Mouse (Mus musculus) urinary bladder, adult 2 months (tissue): ENCODE results near the gene Zfp652. TPM values are rescaled to one million over a fixed set of nuclear protein-coding genes. Genes with fewer than 3 reads are reported as not detected.

Experiments
- DNase-seq: peaks from one replicate; pipeline ENCODE4 v3.0.0; 2022; ENCODE audit warnings: low spot score
- polyA plus RNA-seq: library from polyadenylated mRNA; depleted of rRNA; stranded (reverse); fragments of >200 nt; gene quantifications from 2 replicates; pipeline ENCODE4 v1.2.3, GENCODE M21; 2012

Zfp652 gene
- polyA plus RNA-seq, 1 experiment: 20.8 TPM

DNA sequence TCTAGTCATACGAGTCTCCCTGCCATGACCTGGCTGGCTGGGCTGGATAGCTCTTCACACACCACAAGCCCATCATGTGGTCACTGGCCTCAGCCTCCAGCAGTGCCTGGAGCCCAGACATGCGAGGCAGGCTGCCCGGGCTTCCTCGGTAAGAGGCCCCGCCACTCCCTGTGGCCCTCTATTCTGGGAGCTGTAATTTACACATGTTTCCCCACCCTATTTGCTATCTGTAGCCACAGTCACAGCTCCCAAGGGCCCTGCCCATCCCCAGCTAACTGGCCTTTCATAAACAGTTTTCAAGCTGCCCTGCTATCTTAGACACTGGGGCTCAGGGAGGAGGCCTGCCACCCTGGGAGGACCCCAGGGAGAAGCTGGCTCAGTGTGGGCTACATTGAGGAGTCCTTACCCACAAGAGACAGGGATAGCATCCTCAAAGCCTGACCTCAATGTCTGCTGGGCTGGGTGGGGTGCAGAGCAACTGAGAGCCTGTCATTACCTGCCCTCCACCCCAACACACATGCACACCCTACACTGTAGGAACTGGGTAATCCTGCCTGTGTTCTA lies 96.1 kb downstream of the Zfp652 start:
- DNase-seq: no peak

DNA sequence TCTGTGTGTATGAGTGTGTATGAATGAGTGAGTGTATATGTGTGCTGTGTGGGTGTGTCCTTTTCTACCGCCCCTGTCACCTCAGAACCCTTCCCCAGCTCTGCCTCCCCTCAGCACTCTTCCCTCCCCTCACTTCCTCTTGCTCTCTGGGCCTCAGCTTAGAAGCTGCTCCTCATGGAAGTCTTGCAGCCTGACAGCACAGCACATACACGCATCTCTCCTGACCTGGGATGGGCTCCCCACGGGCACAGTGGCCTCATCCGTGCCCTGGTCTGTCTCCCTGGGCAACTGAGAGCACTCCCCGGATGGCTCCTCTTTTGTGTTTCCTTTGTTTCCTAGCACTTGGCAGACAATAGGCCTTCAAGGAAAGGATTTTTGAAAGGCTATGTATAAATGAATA lies 97.1 kb downstream of the Zfp652 start:
- DNase-seq: no peak

GRCm38 (mm10) chr11:95810828-95811227 lies 98.4 kb downstream of the Zfp652 start:
- DNase-seq: no peak

GRCm38 (mm10) chr11:95811741-95812140 lies 99.3 kb downstream of the Zfp652 start:
- no peak for DNase-seq

DNA sequence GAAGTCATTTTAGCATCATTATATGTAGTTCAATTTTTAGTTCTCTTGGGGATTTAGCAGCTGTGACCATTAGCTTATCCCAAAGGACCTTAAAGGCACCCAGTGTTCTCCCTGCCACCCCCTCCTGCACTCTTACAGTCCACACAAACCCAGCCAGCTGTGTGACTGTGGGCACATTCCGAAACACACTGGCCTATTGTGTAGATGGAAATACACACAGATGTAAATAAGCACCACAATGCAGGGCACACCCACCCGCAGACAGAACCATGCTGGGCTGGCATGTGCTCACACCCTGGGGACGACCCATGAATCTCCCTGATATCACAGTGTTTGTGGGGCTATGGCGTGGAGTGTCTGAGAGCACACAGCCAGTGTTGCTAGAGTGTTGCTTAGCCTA lies 99.8 kb downstream of the Zfp652 start:
- DNase-seq: no peak

- no peak for DNase-seq
Observed at GRCm38 (mm10) chr11:95814101-95814500, 101.6 kb downstream of the Zfp652 start.

- DNase-seq: no peak
Observed at GRCm38 (mm10) chr11:95814857-95815256, 102.4 kb downstream of the Zfp652 start.

GRCm38 (mm10) chr11:95815412-95815811 lies 102.9 kb downstream of the Zfp652 start:
- no peak for DNase-seq

- no peak for DNase-seq
Observed at GRCm38 (mm10) chr11:95819138-95819537, 106.7 kb downstream of the Zfp652 start.

GRCm38 (mm10) chr11:95821511-95821910 lies 109.0 kb downstream of the Zfp652 start:
- DNase-seq: no peak

- no peak for DNase-seq
Observed at GRCm38 (mm10) chr11:95822437-95822836, 110.0 kb downstream of the Zfp652 start.

DNA sequence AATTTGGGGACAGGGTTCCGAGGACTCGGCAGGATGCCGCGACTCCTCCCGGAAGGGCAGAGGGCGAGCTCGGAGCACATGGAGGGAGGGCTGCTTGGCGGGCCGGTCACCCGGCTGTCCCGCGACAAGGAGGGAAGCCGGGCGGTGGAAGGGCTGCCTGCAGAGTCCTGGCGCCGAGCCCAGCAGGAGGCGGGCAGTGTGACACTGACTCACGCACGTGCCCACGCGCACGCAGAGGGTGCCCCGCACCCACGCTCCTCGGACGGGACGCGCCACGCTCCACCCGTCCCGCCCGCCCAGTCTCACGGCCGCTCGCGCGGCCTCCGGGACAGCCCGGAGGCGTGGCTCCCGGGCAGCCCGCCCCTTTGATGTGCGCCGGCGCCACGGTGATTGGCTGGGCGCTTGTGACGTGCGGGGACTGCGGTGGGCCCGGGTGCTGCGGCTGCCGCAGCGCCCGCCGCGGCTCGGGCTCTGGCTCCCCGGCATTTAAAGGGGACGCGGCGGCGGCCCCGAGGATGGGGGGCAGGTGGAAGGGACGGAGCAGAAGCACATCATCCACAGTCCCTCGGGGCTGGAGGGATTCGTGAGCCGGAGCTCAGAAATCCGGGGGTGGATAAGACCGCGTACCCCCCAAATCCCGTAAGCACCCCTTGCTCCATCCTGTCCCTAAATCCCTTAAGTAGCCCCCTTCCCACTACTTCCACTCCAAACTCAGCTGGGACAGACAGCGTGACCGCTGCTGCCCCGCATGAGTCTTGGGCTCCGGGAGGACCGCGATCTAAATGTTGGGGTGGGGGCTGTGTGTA lies 111.8 kb downstream of the Zfp652 start, which contains the start of gene Phospho1:
Phospho1 (plus strand) TSS at position 429 of the 806 bp plus-strand sequence.
- peak; percentile 86 for DNase-seq

- DNase-seq: no peak
Observed at GRCm38 (mm10) chr11:95824877-95825243, 112.4 kb downstream of the Zfp652 start.

GRCm38 (mm10) chr11:95825625-95826024 lies 113.2 kb downstream of the Zfp652 start:
- DNase-seq: no peak

DNA sequence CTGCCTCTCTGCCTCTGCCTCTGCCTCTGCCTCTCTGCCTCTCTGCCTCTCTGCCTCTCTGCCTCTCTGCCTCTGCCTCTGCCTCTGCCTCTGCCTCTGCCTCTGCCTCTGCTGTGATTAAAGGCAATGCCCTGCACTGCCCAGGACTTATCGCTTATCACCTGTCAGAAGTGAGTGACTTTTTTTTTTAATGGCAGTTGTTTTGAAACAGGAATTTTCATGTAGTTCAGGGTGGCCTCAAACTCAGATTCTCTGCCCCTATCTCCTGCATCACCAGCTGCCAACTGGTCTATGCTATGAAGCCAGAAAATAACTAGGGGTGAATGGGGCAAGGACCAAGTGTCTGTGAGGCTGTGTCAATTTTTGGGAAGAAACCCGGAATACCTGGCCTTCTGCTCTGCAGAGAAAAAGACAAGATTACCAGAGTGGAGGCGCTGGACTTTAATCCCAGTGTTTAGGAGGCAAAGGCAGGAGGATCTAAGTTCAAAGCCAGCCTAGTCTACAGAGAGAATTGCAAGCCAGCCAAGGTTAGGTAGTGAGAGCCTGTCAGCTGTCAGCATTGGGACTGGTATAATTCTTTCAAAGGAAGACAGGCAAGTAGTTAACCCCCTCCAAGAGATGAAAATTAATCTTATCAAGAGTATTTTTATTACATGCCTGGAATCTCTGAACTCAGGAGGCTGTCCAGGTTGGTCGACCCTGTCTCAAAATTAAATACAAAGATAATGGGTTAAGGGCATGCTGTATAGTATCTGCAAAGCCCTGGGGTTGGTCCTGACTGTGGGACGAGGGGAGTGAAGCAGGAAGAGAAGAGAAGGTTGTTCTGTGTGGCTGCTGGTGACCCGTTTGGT lies 114.1 kb downstream of the Zfp652 start:
- DNase-seq: no peak

DNA sequence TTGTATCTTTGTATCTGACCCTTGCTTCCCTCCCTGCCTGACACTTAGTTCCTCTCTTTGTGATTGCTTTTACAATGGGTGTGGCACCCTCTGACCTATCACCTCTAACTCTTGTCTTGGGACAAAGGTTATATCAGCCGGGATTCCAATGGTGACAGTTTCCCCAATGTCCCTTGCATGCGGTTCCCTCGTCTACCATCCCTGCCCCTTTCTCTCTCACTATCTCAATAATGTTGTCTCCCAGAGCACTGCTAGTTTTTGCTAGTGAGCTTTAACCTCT lies 114.6 kb downstream of the Zfp652 start:
- DNase-seq: no peak

GRCm38 (mm10) chr11:95827464-95828085 lies 115.1 kb downstream of the Zfp652 start:
- no peak for DNase-seq

DNA sequence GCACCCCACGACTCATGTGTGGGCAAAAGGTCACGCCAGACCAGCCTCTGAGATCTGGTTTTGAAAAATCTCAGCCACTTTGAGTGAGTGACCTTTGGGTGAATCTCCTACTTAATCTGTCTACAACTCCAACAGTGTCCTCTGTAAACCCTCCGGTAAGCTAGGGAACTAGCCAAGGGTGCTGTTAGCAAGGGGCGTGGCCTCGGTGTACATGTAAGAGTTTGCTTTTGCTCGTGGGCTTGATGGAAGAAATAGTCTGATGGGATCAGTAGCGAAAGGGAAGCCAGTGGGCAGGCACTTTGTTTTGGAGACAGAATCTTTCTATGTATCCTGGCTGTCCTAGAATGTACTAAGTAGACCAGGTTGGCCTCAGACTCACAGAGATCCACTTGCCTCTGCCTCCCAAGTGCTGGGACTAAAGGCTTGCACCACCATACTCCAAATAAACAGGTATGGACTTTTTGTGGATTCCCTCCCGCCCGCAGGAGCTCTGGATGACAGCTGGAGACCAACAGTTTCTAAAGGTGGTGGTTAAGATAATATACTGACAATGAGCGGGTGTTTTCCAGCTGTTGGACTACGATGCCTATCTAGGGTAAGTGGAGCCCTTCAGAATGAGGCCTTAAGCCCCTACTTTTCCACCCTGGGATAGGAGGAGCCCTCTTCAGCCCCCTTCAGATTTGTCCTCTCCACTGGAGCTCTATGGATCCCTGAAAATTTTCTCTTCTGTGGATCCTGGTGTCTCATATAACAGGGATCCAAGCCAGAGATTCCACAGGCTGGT lies 115.9 kb downstream of the Zfp652 start:
- DNase-seq: no peak

DNA sequence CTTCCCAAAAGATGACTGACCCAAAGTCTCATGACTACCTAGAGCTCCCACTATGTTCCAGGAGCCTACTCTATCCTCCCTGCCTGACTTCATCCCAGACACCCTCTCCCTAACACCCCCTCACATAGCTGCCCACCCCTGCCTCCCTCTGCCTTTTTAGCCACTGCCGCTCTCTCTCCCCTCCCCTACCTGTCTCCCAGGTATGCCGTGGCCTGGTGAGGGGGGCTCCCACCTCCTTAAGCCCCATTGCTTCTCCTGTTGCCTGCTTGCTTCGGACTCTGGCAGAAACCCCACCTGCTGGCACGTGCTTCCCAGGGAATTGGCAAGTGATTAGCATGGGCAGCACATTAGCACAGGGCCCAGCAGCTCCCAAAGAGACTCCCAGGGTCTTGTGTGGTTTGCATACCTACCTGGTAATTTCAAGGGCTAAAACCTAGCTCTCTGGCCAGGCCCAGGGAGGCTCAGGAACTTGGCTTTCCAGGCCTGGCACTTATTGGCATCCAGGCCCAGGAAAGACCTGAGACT lies 117.1 kb downstream of the Zfp652 start:
- no peak for DNase-seq

GRCm38 (mm10) chr11:95830411-95831275 lies 118.2 kb downstream of the Zfp652 start:
- no peak for DNase-seq
